Mouse (Mus musculus) cerebellum, adult 18-20 months (tissue): ENCODE measurements around the gene Ssbp4.
"Not testable (repeated sequence)": the region's sequence is repeated elsewhere in the genome, so short reads cannot be mapped to it uniquely, and the experiment has no call there.

ENCODE experiments used
- DNase-seq, 2 experiments: peaks; one replicate each; pipeline ENCODE4 v3.0.0; 2021

Ssbp4 gene

DNA sequence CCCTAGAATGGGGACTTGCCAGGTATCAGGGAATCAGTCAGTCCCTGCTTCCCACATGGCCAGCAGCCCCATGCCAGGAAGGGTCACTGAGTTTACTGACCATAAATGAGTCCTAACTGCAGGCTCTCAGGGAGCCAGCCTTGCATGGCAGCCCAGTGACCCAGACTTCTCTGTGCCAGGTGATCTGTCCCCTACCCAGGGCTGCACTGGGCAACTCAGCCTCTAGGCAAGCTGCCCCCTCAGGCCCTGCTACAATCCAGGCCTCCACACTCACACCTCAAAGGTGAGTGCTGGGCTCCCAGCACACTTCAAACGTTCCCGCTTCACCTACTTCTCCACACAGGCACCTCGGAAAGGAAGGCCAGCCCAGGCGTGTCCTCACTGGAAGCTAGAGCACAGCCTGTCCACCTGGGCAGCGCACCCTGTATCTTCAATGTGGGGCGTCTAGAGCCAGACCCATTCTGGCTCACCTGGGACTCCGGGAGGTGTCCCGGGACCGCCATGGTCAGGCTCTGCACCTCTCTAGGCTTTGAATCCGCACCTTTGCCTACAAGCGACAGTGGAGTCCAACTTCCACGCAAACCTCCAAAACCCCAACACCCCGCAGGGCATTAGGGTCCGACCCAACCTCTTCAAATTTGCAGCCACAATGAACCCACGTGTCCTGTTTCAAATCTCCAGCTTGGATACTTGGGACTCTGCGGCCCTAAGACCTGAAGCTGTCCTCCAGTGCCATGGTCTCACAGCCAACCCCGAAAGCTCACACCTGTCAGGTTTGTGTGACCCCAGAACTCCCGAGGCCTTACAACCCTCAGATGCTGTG, 1.7 kb downstream of the Ssbp4 start:
- peak in 1 of 2 experiments; percentile 41 for DNase-seq

- DNase-seq: no peak
These were observed 2.5 kb downstream of the Ssbp4 start for GRCm38 (mm10) chr8:70605871-70606779.

DNA sequence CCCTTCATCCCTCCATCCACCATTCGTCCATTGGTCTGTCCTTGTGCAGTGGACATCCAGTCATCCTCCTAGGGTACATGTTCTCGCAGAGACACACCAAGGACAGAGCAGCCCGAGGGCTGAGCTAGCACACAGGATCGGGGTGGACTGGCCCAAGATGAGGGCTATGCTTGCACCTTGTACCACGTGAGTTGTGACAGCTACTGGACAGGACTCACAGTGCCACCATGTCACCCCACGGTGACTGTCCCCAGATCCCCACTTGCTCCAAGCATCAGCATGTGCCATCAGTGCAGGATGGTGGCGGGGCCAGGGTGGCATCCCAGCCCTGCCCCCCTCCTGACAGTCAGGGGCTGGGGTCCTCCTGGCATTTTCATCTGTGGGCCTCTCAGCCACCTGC, 4.1 kb downstream of the Ssbp4 start:
- DNase-seq: no peak

DNA sequence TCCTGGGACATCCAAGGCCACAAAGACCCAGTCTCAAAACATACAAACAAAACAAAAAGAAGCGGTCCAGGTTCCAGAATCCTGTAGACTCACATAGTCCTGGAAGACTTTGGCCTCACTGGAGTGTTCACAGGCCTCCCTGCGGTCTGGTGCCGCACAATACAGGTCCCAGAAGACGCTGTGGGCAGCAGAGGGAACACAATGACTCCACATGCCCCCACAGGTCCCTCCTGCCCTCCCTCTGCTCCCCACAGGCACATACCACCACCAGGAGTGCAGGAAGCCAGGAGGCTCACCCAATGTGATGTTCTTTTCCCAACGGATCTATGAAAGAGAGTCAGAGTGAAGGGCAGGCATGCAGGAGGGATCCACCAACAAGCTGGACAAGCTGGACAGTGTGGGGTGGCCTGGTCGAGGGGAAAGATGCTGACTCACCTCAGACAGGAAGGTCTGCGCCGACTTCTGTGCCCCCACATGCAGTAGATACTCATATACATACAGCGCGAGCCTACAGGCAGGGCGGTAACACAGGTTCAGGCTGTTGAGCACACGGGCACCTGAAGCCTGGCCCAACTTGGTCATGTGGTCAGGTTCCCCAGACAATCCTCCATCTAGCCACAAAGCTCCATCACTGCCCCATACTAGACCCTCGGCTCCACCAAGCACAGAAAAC, 6.4 kb downstream of the Ssbp4 start:
- no peak for DNase-seq

- peak; percentile 79 for DNase-seq
These were observed 7.4 kb downstream of the Ssbp4 start for GRCm38 (mm10) chr8:70601271-70601649.

- no peak for DNase-seq
These were observed 8.0 kb downstream of the Ssbp4 start for GRCm38 (mm10) chr8:70600473-70601270.

GRCm38 (mm10) chr8:70599507-70600290, 9.0 kb downstream of the Ssbp4 start:
- DNase-seq: peak in 1 of 2 experiments; percentile 26

- no peak for DNase-seq
These were observed 9.9 kb downstream of the Ssbp4 start for GRCm38 (mm10) chr8:70598722-70599121.

DNA sequence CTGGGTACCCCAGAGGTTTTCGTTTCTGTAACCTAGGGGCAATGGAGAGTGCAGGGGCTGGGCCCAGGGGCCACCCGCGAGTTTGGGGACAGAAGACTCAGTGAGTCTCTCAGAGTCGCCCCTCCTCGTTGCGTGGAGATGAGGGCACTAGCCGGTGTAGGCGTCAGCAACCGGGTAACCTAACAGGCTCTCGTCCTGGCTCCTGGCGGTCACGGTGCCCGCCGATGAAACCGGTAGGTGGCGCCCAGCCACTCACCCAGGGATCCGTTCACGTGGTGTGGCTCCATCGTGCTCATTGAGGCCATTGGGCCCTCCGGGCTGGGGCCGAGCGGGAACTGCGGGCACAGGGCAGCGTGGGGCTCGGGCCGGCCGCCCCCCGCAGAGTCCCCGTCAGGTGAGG, 10.4 kb downstream of the Ssbp4 start:
- peak; percentile 92 to 93 for DNase-seq

DNA sequence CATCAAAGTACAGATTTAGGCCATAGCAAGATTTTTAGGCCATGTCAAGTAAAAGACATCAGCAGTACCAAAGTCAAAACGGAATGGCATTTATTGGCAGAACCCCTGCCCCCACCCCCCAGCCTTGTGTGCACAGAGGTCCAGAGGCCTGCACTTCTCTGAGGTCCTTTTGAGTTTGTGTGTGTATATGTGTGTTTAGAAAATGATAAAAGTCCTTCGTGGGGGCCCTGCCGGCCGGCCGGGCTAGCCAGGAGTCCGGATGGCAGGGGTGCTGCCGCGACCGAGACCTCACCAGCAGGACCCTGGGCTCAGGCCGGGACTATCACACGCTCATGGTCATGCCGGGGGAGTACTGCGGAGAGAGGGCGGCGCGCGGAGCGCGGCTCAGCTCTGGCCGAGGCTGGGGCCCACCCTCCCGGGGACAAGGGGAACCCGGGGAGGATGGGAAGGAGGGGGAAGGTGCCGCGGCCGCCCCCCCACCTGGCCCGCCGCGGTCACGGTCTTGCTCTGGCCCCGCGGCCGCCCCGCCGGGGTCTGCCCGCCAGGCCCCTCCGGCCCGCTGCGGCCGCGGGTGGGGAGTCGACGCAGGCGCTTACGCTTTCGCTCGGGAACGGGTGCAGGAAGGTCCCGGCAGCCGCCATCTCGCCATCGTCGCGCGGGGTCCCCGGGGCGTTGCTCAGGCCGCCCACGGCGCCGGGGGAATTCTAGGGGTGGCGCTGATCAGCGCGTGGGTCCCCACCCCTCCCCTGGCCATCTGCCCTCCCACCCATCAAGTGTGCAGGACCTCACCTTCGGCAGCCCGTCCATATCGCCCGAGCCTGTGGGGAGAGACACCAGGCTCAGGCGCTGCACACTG, 11.0 kb downstream of the Ssbp4 start:
- DNase-seq: peak; percentile 39 to 54

DNA sequence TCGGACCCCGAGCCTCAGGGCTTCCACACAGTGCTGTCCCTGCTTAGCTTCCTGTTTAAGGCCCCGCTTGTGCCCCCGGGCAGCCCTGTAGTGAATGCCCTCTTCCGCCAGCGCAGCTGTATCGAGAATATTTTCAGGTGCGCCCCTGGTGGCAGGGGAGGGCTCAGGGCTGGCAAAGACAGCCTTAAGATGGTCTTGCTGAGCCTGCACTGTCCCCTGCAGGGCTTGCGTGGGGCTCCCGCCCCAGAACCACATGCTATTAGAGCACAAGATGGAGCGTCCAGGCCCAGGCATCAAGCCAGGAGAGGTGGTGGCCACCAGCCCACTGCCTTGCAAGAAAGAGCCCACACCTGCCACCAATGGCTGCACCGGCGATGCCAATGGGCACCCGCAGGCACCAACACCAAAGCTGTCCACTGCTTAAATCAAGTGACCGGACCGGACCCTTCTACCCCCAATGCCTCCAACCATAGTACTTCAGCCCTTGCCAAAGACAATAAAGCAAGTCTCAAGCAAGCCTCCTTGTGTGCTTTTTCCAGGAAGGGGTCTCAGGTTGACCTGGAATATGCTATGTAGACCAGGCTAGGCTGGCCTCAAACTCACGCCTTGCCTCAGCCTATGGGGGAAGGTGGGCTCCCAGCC, 11.8 kb downstream of the Ssbp4 start:
- peak; percentile 58 to 67 for DNase-seq

DNA sequence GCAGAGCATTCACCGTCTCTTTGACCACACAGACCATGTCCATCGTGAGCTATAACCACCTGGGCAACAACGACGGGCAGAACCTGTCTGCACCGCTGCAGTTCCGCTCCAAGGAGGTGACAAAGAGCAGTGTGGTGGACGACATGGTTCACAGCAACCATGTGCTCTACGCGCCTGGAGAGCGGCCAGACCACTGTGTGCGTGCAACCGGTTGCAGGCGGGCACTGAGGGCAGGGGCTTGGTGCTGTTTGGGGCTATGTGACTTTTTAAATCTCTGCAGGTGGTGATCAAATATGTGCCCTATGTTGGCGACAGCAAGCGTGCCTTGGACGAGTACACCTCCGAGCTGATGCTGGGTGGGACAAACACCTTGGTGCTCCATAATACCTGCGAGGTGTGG, 12.5 kb downstream of the Ssbp4 start:
- DNase-seq: no peak

- no peak for DNase-seq
These were observed 12.9 kb downstream of the Ssbp4 start for GRCm38 (mm10) chr8:70595811-70596210.

GRCm38 (mm10) chr8:70594621-70595564, 13.8 kb downstream of the Ssbp4 start:
- peak; percentile 60 to 63 for DNase-seq

DNA sequence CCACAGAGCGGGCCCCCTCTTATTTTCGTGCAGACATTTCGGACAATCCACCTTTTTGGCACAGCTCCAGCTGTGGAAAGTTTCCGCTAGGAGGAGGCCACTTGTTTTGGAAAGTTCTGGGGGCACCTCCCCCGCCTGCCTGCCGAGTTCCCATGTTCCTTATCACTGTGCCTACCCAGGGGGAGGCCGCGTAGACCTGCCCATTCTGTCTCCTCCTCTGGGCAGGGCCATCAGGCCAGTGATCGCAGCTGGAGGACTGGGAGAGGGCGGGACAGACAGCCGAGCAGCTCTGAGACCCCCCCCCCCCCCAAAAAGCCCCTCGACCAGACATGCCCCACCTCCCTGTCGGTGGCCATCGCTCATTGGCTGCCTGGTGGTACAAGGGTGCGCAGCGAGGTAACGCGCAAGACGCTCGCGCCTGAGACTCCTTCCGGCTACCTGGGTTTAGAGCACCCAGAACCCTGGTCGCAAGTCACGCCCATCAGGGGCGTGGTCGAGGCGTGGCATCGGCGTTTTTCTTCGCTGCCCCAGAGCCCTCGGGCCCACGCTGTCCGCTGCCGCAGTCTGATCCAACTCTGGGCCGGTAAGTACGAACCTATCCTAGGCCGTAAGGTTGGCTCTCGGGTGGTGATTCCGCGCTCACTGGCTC, 14.6 kb downstream of the Ssbp4 start, which contains the start of gene Isyna1:
Gene Isyna1, plus strand, starts transcription at position 413 of the 649 bp plus-strand sequence.
- DNase-seq: peak; percentile 53 to 70

GRCm38 (mm10) chr8:70593173-70593572, 15.5 kb downstream of the Ssbp4 start:
- DNase-seq: no peak

GRCm38 (mm10) chr8:70591569-70591968, 17.1 kb downstream of the Ssbp4 start:
- DNase-seq: no peak

DNA sequence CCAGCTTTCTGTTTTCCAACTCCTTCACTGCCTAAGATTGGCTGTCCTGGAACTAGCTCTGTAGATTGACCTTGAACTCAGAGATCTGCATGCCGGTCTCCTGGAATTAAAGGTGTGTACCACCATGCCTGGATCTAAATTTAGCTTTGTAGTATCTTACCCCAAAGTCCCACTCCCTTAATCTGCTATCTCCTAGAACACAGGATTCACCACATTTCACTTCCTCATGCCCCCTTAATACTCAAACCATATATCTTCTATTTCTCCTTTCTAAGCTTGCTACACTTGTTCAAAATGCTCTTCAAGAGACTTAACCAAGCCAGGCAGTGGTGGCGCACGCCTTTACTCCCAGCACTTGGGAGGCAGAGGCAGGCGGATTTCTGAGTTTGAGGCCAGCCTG, 20.7 kb downstream of the Ssbp4 start:
- not testable (repeated sequence) for DNase-seq
